13 mouse cellular contexts compared by ENCODE assay signal in genomic region chr17:56933395-56933794, GRCm38 (mm10). TPM values are rescaled to one million over a fixed set of nuclear protein-coding genes. Genes with fewer than 3 reads are reported as not detected.
DNase-seq lines count a peak whose midpoint lies in the region; ATAC-seq and TF ChIP-seq lines count a peak whose summit lies in the region.
"Had no signal": no experiment of that assay in that cellular context is flagged by ENCODE, and none has a peak within 500 bp of the region (broad histone marks: within the 10 kb centered on the region; RNA-seq: fewer than 3 reads in every experiment).

No protein-coding gene starts in this region.

- no peak for TF ChIP-seq CTCF in kidney, adult 2 months (conservative IDR thresholded peaks at IDR 0.05; ENCODE audit: insufficient read depth, insufficient read length, low read depth, low read length)

- no peak overlapping the region for H3K4me3 ChIP-seq in kidney, embryonic 16.5 days (ENCODE audit: low read length)
- no peak overlapping the region for H3K4me3 ChIP-seq in kidney, adult 2 months (ENCODE audit: insufficient read depth, low read depth, low read length)
- no peak overlapping the region for H3K4me3 ChIP-seq in embryonic facial prominence, embryonic 14.5 days (ENCODE audit: low read depth, low read length)
- no peak overlapping the region for H3K4me3 ChIP-seq in hindbrain, embryonic 11.5 days (ENCODE audit: low read depth, low read length)
- H3K4me3 ChIP-seq in midbrain, embryonic 13.5 days (replicated peaks) = peak overlapping the region; percentile 92

- H3K27ac ChIP-seq in kidney, embryonic 16.5 days (ENCODE audit: low read length) = no peak overlapping the region
- no peak overlapping the region for H3K27ac ChIP-seq in kidney, adult 2 months (ENCODE audit: insufficient read depth, low read depth, low read length)
- H3K27ac ChIP-seq in embryonic facial prominence, embryonic 14.5 days (replicated peaks; ENCODE audit: low read depth, low read length) = no peak overlapping the region
- H3K27ac ChIP-seq in hindbrain, embryonic 11.5 days (ENCODE audit: low read depth, low read length) = no peak overlapping the region
- no peak overlapping the region for H3K27ac ChIP-seq in midbrain, embryonic 13.5 days

- peaks cover 22% of the 10 kb centered on the region for H3K4me1 ChIP-seq in kidney, embryonic 16.5 days (ENCODE audit: insufficient read depth, low read length)
- H3K4me1 ChIP-seq in kidney, adult 2 months (ENCODE audit: control insufficient read depth, insufficient read depth, low read length) = no peaks in the 10 kb centered on the region
- H3K4me1 ChIP-seq in embryonic facial prominence, embryonic 14.5 days (ENCODE audit: control insufficient read depth, insufficient read depth, low read length) = peaks cover 21% of the 10 kb centered on the region
- H3K4me1 ChIP-seq in hindbrain, embryonic 11.5 days (replicated peaks; ENCODE audit: control insufficient read depth, insufficient read depth, low read length) = peaks cover 5% of the 10 kb centered on the region; the same call in 1 of the 2 replicates
- peaks cover 52% of the 10 kb centered on the region for H3K4me1 ChIP-seq in midbrain, embryonic 13.5 days (replicated peaks)

- H3K9me3 ChIP-seq in kidney, embryonic 16.5 days (ENCODE audit: low read length) = no peaks in the 10 kb centered on the region
- H3K9me3 ChIP-seq in embryonic facial prominence, embryonic 14.5 days (ENCODE audit: control insufficient read depth, low read length) = no peaks in the 10 kb centered on the region
- H3K9me3 ChIP-seq in hindbrain, embryonic 11.5 days (ENCODE audit: control insufficient read depth, low read length) = no peaks in the 10 kb centered on the region
- no peaks in the 10 kb centered on the region for H3K9me3 ChIP-seq in midbrain, embryonic 13.5 days

- ATAC-seq in kidney, embryonic 16.5 days (ENCODE audit: low FRiP score, low TSS enrichment) = no peak
- ATAC-seq in embryonic facial prominence, embryonic 14.5 days (ENCODE audit: low read depth) = no peak
- no peak for ATAC-seq in hindbrain, embryonic 11.5 days (ENCODE audit: low FRiP score)
- no peak for ATAC-seq in midbrain, embryonic 13.5 days

- intact Hi-C loops in gastrocnemius, postnatal 36 days (cut with DNase I) = no loop called here

- TF ChIP-seq POLR2A in kidney, adult 2 months (IDR thresholded peaks at IDR 0.05; ENCODE audit: low read depth, low read length) = no peak

- WGBS in kidney, embryonic 16.5 days = 96% methylated on average over 2 of the region's 2 CpGs
- WGBS in kidney, adult 2 months = 91% methylated on average over 2 of the region's 2 CpGs
- WGBS in embryonic facial prominence, embryonic 14.5 days = 93% methylated on average over 2 of the region's 2 CpGs
- WGBS in hindbrain, embryonic 11.5 days = 94% methylated on average over 2 of the region's 2 CpGs
- 91% methylated on average over 2 of the region's 2 CpGs for WGBS in midbrain, embryonic 13.5 days

- no peaks in the 10 kb centered on the region for H3K27me3 ChIP-seq in kidney, embryonic 16.5 days (ENCODE audit: insufficient read depth, low read length)
- H3K27me3 ChIP-seq in kidney, adult 2 months (replicated peaks; ENCODE audit: control insufficient read depth, insufficient read depth, low read length) = no peaks in the 10 kb centered on the region
- no peaks in the 10 kb centered on the region for H3K27me3 ChIP-seq in embryonic facial prominence, embryonic 14.5 days (replicated peaks; ENCODE audit: control insufficient read depth, insufficient read depth, low read length)
- no peaks in the 10 kb centered on the region for H3K27me3 ChIP-seq in hindbrain, embryonic 11.5 days (ENCODE audit: control insufficient read depth, insufficient read depth, low read length)
- peaks cover 10% of the 10 kb centered on the region; the same call in 1 of the 2 replicates for H3K27me3 ChIP-seq in midbrain, embryonic 13.5 days

- peak overlapping the region; percentile 81; the same call in 1 of the 2 replicates for H3K4me2 ChIP-seq in kidney, embryonic 16.5 days (replicated peaks; ENCODE audit: low read depth, low read length)
- H3K4me2 ChIP-seq in embryonic facial prominence, embryonic 14.5 days (ENCODE audit: low read depth, low read length) = peak overlapping the region; percentile 90
- peak overlapping the region; percentile 69 for H3K4me2 ChIP-seq in hindbrain, embryonic 11.5 days (replicated peaks; ENCODE audit: low read depth, low read length)
- peak overlapping the region; percentile 94 for H3K4me2 ChIP-seq in midbrain, embryonic 13.5 days (replicated peaks)

- no peak for DNase-seq in kidney, adult 2 months
- DNase-seq in embryonic facial prominence, embryonic 14.5 days (ENCODE audit: low spot score) = no peak
- no peak for DNase-seq in hindbrain, embryonic 11.5 days (ENCODE audit: low spot score)
- DNase-seq in frontal cortex, postnatal 36 days (ENCODE audit: low spot score in 2 of 2) = no peak
- no peak for DNase-seq in gastrocnemius, postnatal 36 days
- no peak for DNase-seq in layer of hippocampus, postnatal 14 days (ENCODE audit: low spot score in 2 of 2)
- DNase-seq: lung, adult 18-20 months had no signal

- H3K9ac ChIP-seq in kidney, embryonic 16.5 days (replicated peaks; ENCODE audit: low read length) = peak overlapping the region; percentile 19; the same call in 1 of the 2 replicates
- H3K9ac ChIP-seq in embryonic facial prominence, embryonic 14.5 days (ENCODE audit: low read depth, low read length) = no peak overlapping the region
- H3K9ac ChIP-seq in hindbrain, embryonic 11.5 days (ENCODE audit: low read depth, low read length) = no peak overlapping the region
- peak overlapping the region; percentile 96; the same call in 1 of the 2 replicates for H3K9ac ChIP-seq in midbrain, embryonic 13.5 days (replicated peaks)

- H3K36me3 ChIP-seq in kidney, embryonic 16.5 days (ENCODE audit: insufficient read depth, low read length) = no peaks in the 10 kb centered on the region
- no peaks in the 10 kb centered on the region for H3K36me3 ChIP-seq in kidney, adult 2 months (ENCODE audit: control insufficient read depth, insufficient read depth, low read length)
- H3K36me3 ChIP-seq in embryonic facial prominence, embryonic 14.5 days (ENCODE audit: control insufficient read depth, insufficient read depth, low read length) = 0 out of 2 replicates have a peak, but pooled peaks cover 4% of the 10 kb centered on the region
- no peaks in the 10 kb centered on the region for H3K36me3 ChIP-seq in hindbrain, embryonic 11.5 days (ENCODE audit: control insufficient read depth, insufficient read depth, low read length)
- no peaks in the 10 kb centered on the region for H3K36me3 ChIP-seq in midbrain, embryonic 13.5 days

RNA-seq across cellular contexts. Expression of gene Mllt1, which starts 1.8 kb away (rescaled TPM):
- 43.9 and 53.1 TPM in 2 replicates for polyA plus RNA-seq in kidney, embryonic 16.5 days (2015; fragmentation: Nextera tagmentation; extraction: Ambion mirVana)
- 30.1 and 37.9 TPM in 2 replicates for polyA plus RNA-seq in kidney, adult 2 months (2012; rRNA removed)
- 24.7 and 32.7 TPM in 2 replicates for polyA plus RNA-seq in embryonic facial prominence, embryonic 14.5 days (2014; fragmentation: Nextera tagmentation; extraction: Ambion mirVana)
- polyA plus RNA-seq in hindbrain, embryonic 11.5 days (2014; fragmentation: Nextera tagmentation; extraction: Ambion mirVana) = 26.0 and 32.2 TPM in 2 replicates
- 74.6 and 90.0 TPM in 2 replicates for polyA plus RNA-seq in midbrain, embryonic 13.5 days (2015; fragmentation: Nextera tagmentation; extraction: Ambion mirVana)
- 10 to 100 TPM; 16.6 to 17.6 TPM for total RNA-seq in gastrocnemius, postnatal 36 days (2021)
- 10 to 100 TPM; 59.6 to 64.8 TPM for total RNA-seq in layer of hippocampus, postnatal 14 days (2021)

RNA-seq across cellular contexts. Expression of gene Acer1, which starts 48.5 kb away (rescaled TPM):
- not detected in 2 replicates for polyA plus RNA-seq in kidney, embryonic 16.5 days (2015; fragmentation: Nextera tagmentation; extraction: Ambion mirVana)
- polyA plus RNA-seq in kidney, adult 2 months (2012; rRNA removed) = not detected in 2 replicates
- 1.3 and 2.4 TPM in 2 replicates for polyA plus RNA-seq in embryonic facial prominence, embryonic 14.5 days (2014; fragmentation: Nextera tagmentation; extraction: Ambion mirVana)
- polyA plus RNA-seq in hindbrain, embryonic 11.5 days (2014; fragmentation: Nextera tagmentation; extraction: Ambion mirVana) = not detected in 2 replicates
- not detected in 2 replicates for polyA plus RNA-seq in midbrain, embryonic 13.5 days (2015; fragmentation: Nextera tagmentation; extraction: Ambion mirVana)
- total RNA-seq in gastrocnemius, postnatal 36 days (2021) = not detected
- total RNA-seq in layer of hippocampus, postnatal 14 days (2021) = not detected
- total RNA-seq: layer of hippocampus, adult 18-20 months; neutrophil, adult 5-6 weeks had no signal
- polyA plus RNA-seq: spleen, adult 2 months had no signal

RNA-seq across cellular contexts. Expression of gene Clpp, which starts 56.7 kb away (rescaled TPM):
- 175 and 178 TPM in 2 replicates for polyA plus RNA-seq in kidney, embryonic 16.5 days (2015; fragmentation: Nextera tagmentation; extraction: Ambion mirVana)
- 245 and 276 TPM in 2 replicates for polyA plus RNA-seq in kidney, adult 2 months (2012; rRNA removed)
- 140 and 142 TPM in 2 replicates for polyA plus RNA-seq in embryonic facial prominence, embryonic 14.5 days (2014; fragmentation: Nextera tagmentation; extraction: Ambion mirVana)
- polyA plus RNA-seq in hindbrain, embryonic 11.5 days (2014; fragmentation: Nextera tagmentation; extraction: Ambion mirVana) = 146 and 152 TPM in 2 replicates
- 168 and 174 TPM in 2 replicates for polyA plus RNA-seq in midbrain, embryonic 13.5 days (2015; fragmentation: Nextera tagmentation; extraction: Ambion mirVana)
- 10 to 100 TPM; 28.7 to 33.4 TPM for total RNA-seq in gastrocnemius, postnatal 36 days (2021)
- 10 to 100 TPM; 56.1 to 58.3 TPM for total RNA-seq in layer of hippocampus, postnatal 14 days (2021)

RNA-seq across cellular contexts. Expression of gene 1700061G19Rik, which starts 58.1 kb away (rescaled TPM):
- polyA plus RNA-seq in kidney, embryonic 16.5 days (2015; fragmentation: Nextera tagmentation; extraction: Ambion mirVana) = 0.24 and 0.58 TPM in 2 replicates
- 0.03 and 0.07 TPM in 2 replicates for polyA plus RNA-seq in kidney, adult 2 months (2012; rRNA removed)
- polyA plus RNA-seq in embryonic facial prominence, embryonic 14.5 days (2014; fragmentation: Nextera tagmentation; extraction: Ambion mirVana) = 0.14 and 0.26 TPM in 2 replicates
- polyA plus RNA-seq in hindbrain, embryonic 11.5 days (2014; fragmentation: Nextera tagmentation; extraction: Ambion mirVana) = 0.25 and 0.26 TPM in 2 replicates
- 0.43 and 0.74 TPM in 2 replicates for polyA plus RNA-seq in midbrain, embryonic 13.5 days (2015; fragmentation: Nextera tagmentation; extraction: Ambion mirVana)
- total RNA-seq in gastrocnemius, postnatal 36 days (2021) = not detected
- total RNA-seq in layer of hippocampus, postnatal 14 days (2021) = under 1 TPM; 0.24 to 0.28 TPM
- total RNA-seq: neutrophil, adult 5-6 weeks had no signal

RNA-seq across cellular contexts. Expression of gene Acsbg2, which starts 59.1 kb away (rescaled TPM):
- not detected in 2 replicates for polyA plus RNA-seq in kidney, embryonic 16.5 days (2015; fragmentation: Nextera tagmentation; extraction: Ambion mirVana)
- polyA plus RNA-seq in kidney, adult 2 months (2012; rRNA removed) = 0.05 TPM in 2 replicates
- polyA plus RNA-seq in embryonic facial prominence, embryonic 14.5 days (2014; fragmentation: Nextera tagmentation; extraction: Ambion mirVana) = not detected in 2 replicates
- not detected in 2 replicates for polyA plus RNA-seq in hindbrain, embryonic 11.5 days (2014; fragmentation: Nextera tagmentation; extraction: Ambion mirVana)
- not detected in 2 replicates for polyA plus RNA-seq in midbrain, embryonic 13.5 days (2015; fragmentation: Nextera tagmentation; extraction: Ambion mirVana)
- not detected for total RNA-seq in gastrocnemius, postnatal 36 days (2021)
- not detected for total RNA-seq in layer of hippocampus, postnatal 14 days (2021)
- total RNA-seq: layer of hippocampus, adult 18-20 months; neutrophil, adult 5-6 weeks had no signal
- polyA plus RNA-seq: heart, embryonic 14.5 days; spleen, adult 2 months had no signal

Comparison
In these comparisons a context has a peak if more than half of its experiments do, and no peak if none do; other contexts are left out.
1. H3K9ac ChIP-seq: peak in kidney, embryonic 16.5 days (single experiment) and midbrain, embryonic 13.5 days (single experiment); none in embryonic facial prominence, embryonic 14.5 days (single experiment) and hindbrain, embryonic 11.5 days (single experiment).
2. Peak in every context shown above with its lines, with median percentiles within 50 percentile points of each other: H3K4me2 ChIP-seq.